ENCODE assay signal across 8 mouse cellular contexts in genomic region chr2:158113591-158114257, GRCm38 (mm10). TPM values are rescaled to one million over a fixed set of nuclear protein-coding genes. Genes with fewer than 3 reads are reported as not detected.
DNase-seq lines count a peak whose midpoint lies in the region; ATAC-seq and TF ChIP-seq lines count a peak whose summit lies in the region.
"Had no signal": no experiment of that assay in that cellular context is flagged by ENCODE, and none has a peak within 500 bp of the region (broad histone marks: within the 10 kb centered on the region; RNA-seq: fewer than 3 reads in every experiment).

No protein-coding gene starts in this region.

- peak overlapping the region; percentile 14; the same call in 1 of the 2 replicates for H3K4me3 ChIP-seq in heart, embryonic 16.5 days (ENCODE audit: low read length)
- peak overlapping the region; percentile 43 for H3K4me3 ChIP-seq in small intestine, adult 2 months (ENCODE audit: low read depth, low read length)
- H3K4me3 ChIP-seq in forebrain, embryonic 16.5 days (replicated peaks; ENCODE audit: low read length) = no peak overlapping the region
- H3K4me3 ChIP-seq: neural tube, embryonic 13.5 days had no signal

- TF ChIP-seq CTCF in small intestine, adult 2 months (IDR thresholded peaks at IDR 0.05; ENCODE audit: extremely low read depth, insufficient read length, insufficient replicate concordance, low read depth, low read length) = no peak

- peak overlapping the region; percentile 81 for H3K27ac ChIP-seq in heart, embryonic 16.5 days (ENCODE audit: low read length)
- peak overlapping the region; percentile 83 for H3K27ac ChIP-seq in small intestine, adult 2 months (ENCODE audit: insufficient read depth, low read depth, low read length)
- H3K27ac ChIP-seq in forebrain, embryonic 16.5 days (ENCODE audit: low read length) = no peak overlapping the region
- H3K27ac ChIP-seq: neural tube, embryonic 13.5 days had no signal

- DNase-seq in adipocyte (ENCODE audit: low spot score) = peak; percentile 97
- DNase-seq in embryo, embryonic 10.5 days (ENCODE audit: low spot score) = peak; percentile 19
- peak; percentile 82 for DNase-seq in liver
- no peak for DNase-seq in right cerebral cortex, postnatal 36 days (ENCODE audit: low spot score in 2 of 2)

- peak overlapping the region; percentile 41 for H3K4me2 ChIP-seq in heart, embryonic 16.5 days (ENCODE audit: low read depth, low read length)
- H3K4me2 ChIP-seq in forebrain, embryonic 16.5 days (ENCODE audit: low read length) = no peak overlapping the region
- H3K4me2 ChIP-seq: neural tube, embryonic 13.5 days had no signal

- TF ChIP-seq POLR2A in small intestine, adult 2 months (IDR thresholded peaks at IDR 0.05; ENCODE audit: low read depth, low read length) = no peak

- WGBS in heart, embryonic 16.5 days = 11% methylated on average over 9 of the region's 9 CpGs
- 12% methylated on average over 9 of the region's 9 CpGs for WGBS in small intestine, adult 2 months
- 44% methylated on average over 9 of the region's 9 CpGs for WGBS in forebrain, embryonic 16.5 days

- no peaks in the 10 kb centered on the region for H3K9me3 ChIP-seq in heart, embryonic 16.5 days (replicated peaks; ENCODE audit: control insufficient read depth, low read length)
- H3K9me3 ChIP-seq in forebrain, embryonic 16.5 days (ENCODE audit: control insufficient read depth, low read length) = no peaks in the 10 kb centered on the region
- H3K9me3 ChIP-seq: neural tube, embryonic 13.5 days had no signal

- peaks cover 15% of the 10 kb centered on the region for H3K36me3 ChIP-seq in heart, embryonic 16.5 days (ENCODE audit: control insufficient read depth, insufficient read depth)
- H3K36me3 ChIP-seq in small intestine, adult 2 months (ENCODE audit: control insufficient read depth, insufficient read depth, low read length) = peaks cover 20% of the 10 kb centered on the region
- H3K36me3 ChIP-seq in forebrain, embryonic 16.5 days (ENCODE audit: control insufficient read depth, insufficient read depth) = no peaks in the 10 kb centered on the region
- H3K36me3 ChIP-seq: neural tube, embryonic 13.5 days had no signal

- peak; percentile 78 for ATAC-seq in heart, embryonic 16.5 days (replicated peaks; ENCODE audit: extremely low read depth, insufficient read depth, low FRiP score)
- ATAC-seq in forebrain, embryonic 16.5 days = no peak

- H3K27me3 ChIP-seq in heart, embryonic 16.5 days (ENCODE audit: control insufficient read depth, insufficient read depth, low read length) = no peaks in the 10 kb centered on the region
- H3K27me3 ChIP-seq in small intestine, adult 2 months (ENCODE audit: control insufficient read depth, insufficient read depth, low read length) = no peaks in the 10 kb centered on the region
- H3K27me3 ChIP-seq in forebrain, embryonic 16.5 days (replicated peaks; ENCODE audit: control insufficient read depth, insufficient read depth, low read length) = no peaks in the 10 kb centered on the region
- H3K27me3 ChIP-seq: neural tube, embryonic 13.5 days had no signal

- H3K4me1 ChIP-seq in heart, embryonic 16.5 days (ENCODE audit: control insufficient read depth, insufficient read depth, low read length) = peaks cover 40% of the 10 kb centered on the region
- H3K4me1 ChIP-seq in small intestine, adult 2 months (ENCODE audit: control insufficient read depth, insufficient read depth, insufficient read length, low read length) = peaks cover 13% of the 10 kb centered on the region
- H3K4me1 ChIP-seq in forebrain, embryonic 16.5 days (replicated peaks; ENCODE audit: control insufficient read depth, insufficient read depth, low read length) = peaks cover 3% of the 10 kb centered on the region; the same call in 1 of the 2 replicates

- H3K9ac ChIP-seq in heart, embryonic 16.5 days (ENCODE audit: low read length) = peak overlapping the region; percentile 6
- no peak overlapping the region for H3K9ac ChIP-seq in forebrain, embryonic 16.5 days (replicated peaks; ENCODE audit: low read depth, low read length)
- H3K9ac ChIP-seq: neural tube, embryonic 13.5 days had no signal

RNA-seq across cellular contexts. Expression of gene Tgm2, which starts 32.5 kb away (rescaled TPM):
- polyA plus RNA-seq in heart, embryonic 16.5 days (2015; fragmentation: Nextera tagmentation; extraction: Ambion mirVana) = 226 and 256 TPM in 2 replicates
- polyA plus RNA-seq in small intestine, adult 2 months (2012; rRNA removed) = 89.6 and 93.0 TPM in 2 replicates
- polyA plus RNA-seq in forebrain, embryonic 16.5 days (2015; fragmentation: Nextera tagmentation; extraction: Ambion mirVana) = 5.0 and 7.5 TPM in 2 replicates

Comparison
In these comparisons a context has a peak if more than half of its experiments do, and no peak if none do; other contexts are left out.
1. DNase-seq: peak in adipocyte (single experiment), embryo, embryonic 10.5 days (single experiment) and liver (single experiment); none in right cerebral cortex, postnatal 36 days (0 of 2).
2. RNA of gene Tgm2, which starts 32.5 kb away (polyA plus RNA-seq): 226 to 256 TPM in heart, embryonic 16.5 days and 89.6 to 93.0 TPM in small intestine, adult 2 months; 5.0 to 7.5 TPM in forebrain, embryonic 16.5 days; every median in the first group is over 10 times any median in the second.